Mouse (Mus musculus) erythroblast, embryonic 14.5 days (primary cell): ENCODE results near the gene U2af2. TPM values are rescaled to one million over a fixed set of nuclear protein-coding genes. Genes with fewer than 3 reads are reported as not detected.
A peak's percentile ranks its signal among the peaks of the same experiment; 100 is the strongest.

Experiments
- H3K27me3 ChIP-seq: 2 replicates; pipeline ENCODE4 v1.6.1; 2012; ENCODE audit warnings: inconsistent platforms; ENCODE audit not compliant: control insufficient read depth
- H3K36me3 ChIP-seq: 2 replicates; pipeline ENCODE4 v1.6.1; 2012; ENCODE audit warnings: mild to moderate bottlenecking, inconsistent platforms; ENCODE audit not compliant: control insufficient read depth
- H3K4me1 ChIP-seq: 2 replicates; pipeline ENCODE4 v1.6.1; 2012; ENCODE audit warnings: inconsistent platforms; ENCODE audit not compliant: control insufficient read depth
- H3K4me3 ChIP-seq: replicated peaks from 2 replicates; pipeline ENCODE3; 2012; ENCODE audit warnings: moderate library complexity, mild to moderate bottlenecking, inconsistent platforms
- H3K9me3 ChIP-seq: 2 replicates; pipeline ENCODE4 v1.6.1; 2012; ENCODE audit warnings: low read length, inconsistent platforms, mixed read lengths; ENCODE audit not compliant: control insufficient read depth
- GATA1 ChIP-seq: IDR thresholded peaks from 2 replicates; pipeline ENCODE4 v1.6.1; 2012; ENCODE audit warnings: low read length, inconsistent platforms, mixed read lengths
- TAL1 ChIP-seq: IDR thresholded peaks from 3 replicates; pipeline ENCODE4 v1.6.1; 2012; ENCODE audit warnings: low read length, inconsistent platforms, mixed read lengths
- polyA plus RNA-seq: library from polyadenylated mRNA; stranded (reverse); fragments of >175 nt; gene quantifications from 2 replicates; pipeline ENCODE4 v1.2.3, GENCODE M21; 2012

The U2af2 gene
- polyA plus RNA-seq, 1 experiment = 43.1 TPM

GRCm38 (mm10) chr7:5036136-5036535, 25.8 kb upstream of the U2af2 start:
- H3K9me3 ChIP-seq = peaks cover 17% of the 10 kb centered on the region
- H3K4me3 ChIP-seq = no peak overlapping the region
- H3K4me1 ChIP-seq = peaks cover 27% of the 10 kb centered on the region
- no peaks in the 10 kb centered on the region; the same call in 1 of the 2 replicates for H3K27me3 ChIP-seq
- TF ChIP-seq TAL1 (no peak), GATA1 (no peak)
- H3K36me3 ChIP-seq = peaks cover 39% of the 10 kb centered on the region

GRCm38 (mm10) chr7:5037026-5037425, 24.9 kb upstream of the U2af2 start:
- no peak for TF ChIP-seq GATA1
- no peak for TF ChIP-seq TAL1
- peaks cover 8% of the 10 kb centered on the region for H3K9me3 ChIP-seq
- H3K36me3 ChIP-seq = peaks cover 30% of the 10 kb centered on the region
- peaks cover 27% of the 10 kb centered on the region for H3K4me1 ChIP-seq
- H3K4me3 ChIP-seq = no peak overlapping the region
- no peaks in the 10 kb centered on the region for H3K27me3 ChIP-seq

GRCm38 (mm10) chr7:5037467-5037866, 24.5 kb upstream of the U2af2 start:
- Histone ChIP-seq H3K4me3 (peak overlapping the region; percentile 88), H3K27me3 (no peaks in the 10 kb centered on the region), H3K36me3 (peaks cover 26% of the 10 kb centered on the region), H3K4me1 (peaks cover 27% of the 10 kb centered on the region), H3K9me3 (peaks cover 5% of the 10 kb centered on the region; the same call in 1 of the 2 replicates)
- TF ChIP-seq GATA1 (no peak), TAL1 (no peak)

GRCm38 (mm10) chr7:5038109-5038732, 23.7 kb upstream of the U2af2 start, which contains the start of gene Zfp784:
Zfp784 (minus strand) TSS chr7:5038446.
- Histone ChIP-seq H3K4me3 (peak within 1 kb of the TSS; percentile 88), H3K27me3 (no peaks in the 10 kb centered on the region), H3K36me3 (peaks cover 19% of the 10 kb centered on the region), H3K9me3 (peaks cover 5% of the 10 kb centered on the region; the same call in 1 of the 2 replicates), H3K4me1 (peaks cover 27% of the 10 kb centered on the region)
- TF ChIP-seq GATA1 (no peak), TAL1 (no peak)

- peaks cover 14% of the 10 kb centered on the region for H3K36me3 ChIP-seq
- H3K4me1 ChIP-seq = peaks cover 27% of the 10 kb centered on the region
- H3K4me3 ChIP-seq = peak overlapping the region; percentile 88
- H3K9me3 ChIP-seq = peaks cover 5% of the 10 kb centered on the region; the same call in 1 of the 2 replicates
- TF ChIP-seq TAL1 = no peak
- TF ChIP-seq GATA1 = no peak
- no peaks in the 10 kb centered on the region for H3K27me3 ChIP-seq
These were observed 23.0 kb upstream of the U2af2 start for GRCm38 (mm10) chr7:5038940-5039339.

- no peaks in the 10 kb centered on the region; the same call in 1 of the 2 replicates for H3K4me1 ChIP-seq
These were observed 17.0 kb upstream of the U2af2 start for GRCm38 (mm10) chr7:5044981-5045380.

GRCm38 (mm10) chr7:5046112-5046511, 15.8 kb upstream of the U2af2 start:
- peaks cover 27% of the 10 kb centered on the region for H3K27me3 ChIP-seq
- H3K36me3 ChIP-seq = no peaks in the 10 kb centered on the region; the same call in 1 of the 2 replicates
- no peaks in the 10 kb centered on the region for H3K4me1 ChIP-seq
- H3K4me3 ChIP-seq = no peak overlapping the region
- peaks cover 5% of the 10 kb centered on the region for H3K9me3 ChIP-seq
- TF ChIP-seq GATA1 (no peak), TAL1 (no peak)

More at GRCm38 (mm10) chr7:5044981-5045380, 17.0 kb upstream of the U2af2 start:
- H3K9me3 ChIP-seq = peaks cover 5% of the 10 kb centered on the region
- no peaks in the 10 kb centered on the region; the same call in none of the 2 replicates for H3K36me3 ChIP-seq
- TF ChIP-seq GATA1 (no peak), TAL1 (no peak)
- no peak overlapping the region for H3K4me3 ChIP-seq
- H3K27me3 ChIP-seq = peaks cover 16% of the 10 kb centered on the region

GRCm38 (mm10) chr7:5047313-5047712, 14.6 kb upstream of the U2af2 start:
- Histone ChIP-seq H3K4me1 (peaks cover 5% of the 10 kb centered on the region), H3K4me3 (no peak overlapping the region), H3K36me3 (no peaks in the 10 kb centered on the region), H3K9me3 (peaks cover 10% of the 10 kb centered on the region), H3K27me3 (peaks cover 39% of the 10 kb centered on the region)
- TF ChIP-seq TAL1 (no peak), GATA1 (no peak)

GRCm38 (mm10) chr7:5051193-5052192, 10.4 kb upstream of the U2af2 start, which contains the start of gene Zfp580:
Zfp580 (plus strand) TSS chr7:5051538.
- H3K4me3 ChIP-seq = peak within 1 kb of the TSS; percentile 56

More at GRCm38 (mm10) chr7:5051193-5052192, 10.4 kb upstream of the U2af2 start, which contains the start of gene Zfp580:
- H3K9me3 ChIP-seq = peaks cover 21% of the 10 kb centered on the region
- TF ChIP-seq TAL1 (no peak), GATA1 (no peak)
- H3K4me1 ChIP-seq = peaks cover 9% of the 10 kb centered on the region
- no peaks in the 10 kb centered on the region for H3K36me3 ChIP-seq
- H3K27me3 ChIP-seq = peaks cover 81% of the 10 kb centered on the region
